Mouse (Mus musculus) cerebellum, adult (tissue): ENCODE results near the gene Far2.
A peak's percentile ranks its signal among the peaks of the same experiment; 100 is the strongest.

Experiments used
- ATAC-seq: cut with Nextera tagmentation; 2 replicates; pipeline ENCODE4 v1.9.2; 2017; ENCODE audit warnings: mild to moderate bottlenecking, moderate library complexity, mixed read lengths; ENCODE audit not compliant: insufficient number of reproducible peaks, low FRiP score, low TSS enrichment

The Far2 gene

GRCm38 (mm10) chr6:148211897-148212680 is 165.0 kb downstream of the Far2 start, which contains the start of gene Ergic2:
Gene Ergic2, minus strand, starts transcription at chr6:148212374.
- peak; percentile 96 for ATAC-seq

- ATAC-seq, result no peak
These were observed 167.7 kb downstream of the Far2 start for GRCm38 (mm10) chr6:148214765-148215164.

GRCm38 (mm10) chr6:148216752-148217151 is 169.7 kb downstream of the Far2 start:
- ATAC-seq, result no peak

- ATAC-seq, result no peak
These were observed 171.4 kb downstream of the Far2 start for GRCm38 (mm10) chr6:148218235-148219076.

- ATAC-seq, result no peak
These were observed 175.6 kb downstream of the Far2 start for GRCm38 (mm10) chr6:148222686-148223085.

- no peak for ATAC-seq
These were observed 180.5 kb downstream of the Far2 start for GRCm38 (mm10) chr6:148227542-148227941.
